Mouse (Mus musculus): ENCODE results near the gene Akna.

Akna gene

DNA sequence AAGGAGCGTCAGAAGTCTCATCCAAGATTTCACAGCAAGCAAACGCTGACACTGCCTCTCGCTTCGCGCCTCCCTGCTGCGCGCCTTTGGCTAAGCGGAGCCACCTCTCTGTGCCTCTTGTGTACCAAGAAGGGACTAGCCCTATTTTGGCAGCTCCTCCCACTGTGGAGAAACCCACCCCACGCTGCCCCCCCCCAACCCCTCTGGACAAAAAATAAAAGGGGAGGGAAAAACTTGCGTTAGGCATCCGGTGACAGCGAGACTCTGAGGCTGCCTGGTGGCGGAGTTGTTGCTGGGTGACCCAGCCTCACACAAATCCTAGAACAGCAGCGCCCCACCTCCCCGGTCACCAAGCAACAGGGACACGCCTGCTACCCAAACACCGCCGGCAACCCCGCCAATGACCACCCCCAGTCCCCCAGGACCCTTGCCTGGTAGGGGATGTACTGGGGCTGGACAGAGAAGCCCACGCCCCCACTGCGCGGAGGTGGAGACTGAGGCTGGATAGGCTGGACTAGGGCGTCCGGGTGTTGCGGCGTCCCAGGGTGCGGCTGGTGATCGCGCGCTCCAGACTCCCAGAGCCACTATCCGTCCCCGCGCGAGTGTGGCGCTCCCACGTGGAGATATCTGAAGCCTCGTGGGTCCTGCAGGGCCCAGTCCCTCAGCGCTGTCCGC is 6.9 kb upstream of the Akna start:
- DNase-seq (ENCODE audit: low spot score in 2 of 2): no peak

DNA sequence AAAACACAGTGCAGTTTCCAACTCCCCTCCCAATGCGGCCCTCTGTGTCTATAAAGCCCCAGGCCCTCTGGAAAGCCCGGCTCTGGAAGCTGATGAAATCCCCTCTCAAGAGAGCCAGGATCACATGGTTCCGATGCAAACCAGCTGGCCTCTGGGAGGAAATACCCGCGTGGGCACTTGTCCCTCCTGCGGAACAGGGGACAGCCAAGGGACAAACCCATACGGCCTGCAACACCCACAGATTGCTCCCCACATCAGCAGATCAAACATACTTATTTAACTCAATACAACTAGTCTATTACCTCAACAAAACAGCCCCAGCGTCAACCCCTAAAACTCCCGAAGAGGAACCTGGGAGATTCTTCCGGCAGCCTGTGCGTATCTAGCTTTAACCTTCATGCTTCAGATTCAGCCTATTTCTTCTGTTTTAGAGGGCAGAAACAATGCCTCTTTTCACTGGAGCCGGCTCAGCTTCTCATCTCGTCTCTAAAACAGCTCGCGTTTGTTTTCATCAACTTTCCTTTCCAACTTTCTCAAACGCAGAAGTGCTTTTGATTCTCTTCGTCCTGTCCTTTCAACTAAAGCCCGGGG is 6.3 kb upstream of the Akna start:
- no peak for DNase-seq (ENCODE audit: low spot score in 2 of 2)

DNA sequence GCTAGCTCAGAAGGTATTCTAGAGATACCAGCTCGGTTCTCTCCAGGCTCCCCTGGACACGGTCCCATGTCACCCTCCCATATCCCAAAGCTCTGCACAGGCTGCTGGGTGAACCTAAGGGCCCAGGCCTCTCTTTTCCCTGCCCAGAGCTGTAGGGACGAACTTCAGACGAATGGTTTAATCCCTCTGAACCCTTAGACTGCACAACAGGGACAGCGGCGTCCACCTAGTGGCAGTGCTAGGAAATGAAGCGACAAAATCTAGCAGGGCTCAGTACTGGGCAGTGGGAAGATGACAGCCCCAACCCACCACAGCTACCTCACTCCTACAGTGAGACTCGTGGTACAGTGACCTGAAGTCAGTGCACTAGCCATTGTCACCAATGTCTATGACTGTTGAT is 5.5 kb upstream of the Akna start:
- DNase-seq (ENCODE audit: low spot score in 2 of 2): peak; percentile 47 to 58

DNA sequence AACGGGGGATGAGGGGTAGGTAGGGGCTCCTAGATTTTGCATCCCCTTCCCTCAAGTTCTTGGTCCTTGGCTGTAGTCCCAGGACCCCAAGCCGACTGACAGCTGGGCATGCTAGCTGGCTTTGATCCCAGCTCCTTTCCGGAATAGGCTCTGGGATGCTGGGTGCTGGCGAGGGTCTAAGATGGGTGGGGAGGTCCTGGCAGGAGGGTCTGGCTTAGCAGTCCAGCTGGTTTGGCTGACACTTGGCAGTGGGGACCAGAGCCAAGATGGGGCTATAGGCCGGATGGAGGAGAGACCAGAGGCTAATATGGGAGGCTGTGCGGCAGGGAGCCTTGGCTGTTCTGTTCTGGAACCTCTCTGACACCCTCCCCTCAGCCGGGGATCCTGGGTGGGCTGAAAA is 5.1 kb upstream of the Akna start:
- DNase-seq (ENCODE audit: low spot score in 2 of 2): no peak

DNA sequence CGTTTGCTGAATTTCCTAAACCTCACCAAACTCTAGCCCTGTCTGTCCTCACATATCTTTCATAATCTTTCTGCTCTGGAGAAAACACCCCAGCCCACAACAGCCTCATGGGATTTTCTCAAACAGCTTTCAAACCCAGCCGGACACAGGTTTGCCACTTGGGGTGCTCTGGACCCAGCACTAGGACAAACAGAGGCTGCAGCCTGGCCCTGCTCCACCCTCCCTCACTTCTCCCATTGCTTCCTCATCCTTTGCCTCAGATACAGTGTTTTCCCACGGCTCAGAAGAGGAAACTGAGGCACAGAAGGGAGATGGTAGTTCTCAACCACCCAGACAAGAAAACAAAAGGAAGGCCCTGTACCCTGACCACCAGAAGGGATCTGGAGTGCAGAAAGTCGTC is 2.5 kb upstream of the Akna start:
- DNase-seq (ENCODE audit: low spot score in 2 of 2): no peak

DNA sequence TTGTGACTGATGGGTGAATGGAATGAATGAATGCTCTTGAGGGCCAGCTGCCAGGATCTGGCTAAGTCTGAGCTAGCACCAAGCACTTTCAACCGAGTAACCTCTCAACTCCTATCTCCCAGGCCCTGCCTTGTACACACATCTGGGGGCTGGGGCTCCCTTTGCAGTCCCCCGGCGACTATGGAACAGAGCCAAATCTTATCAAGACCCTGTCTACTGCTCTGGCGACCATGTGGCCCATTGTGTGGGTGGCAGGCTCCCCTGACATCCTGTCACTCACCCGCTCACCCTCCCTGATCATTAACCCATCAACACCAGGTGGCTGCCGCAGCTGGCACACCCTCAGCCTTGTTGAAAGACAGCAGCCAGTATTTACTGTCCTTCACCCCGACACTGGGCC is 1.9 kb upstream of the Akna start:
- no peak for DNase-seq (ENCODE audit: low spot score in 2 of 2)

DNA sequence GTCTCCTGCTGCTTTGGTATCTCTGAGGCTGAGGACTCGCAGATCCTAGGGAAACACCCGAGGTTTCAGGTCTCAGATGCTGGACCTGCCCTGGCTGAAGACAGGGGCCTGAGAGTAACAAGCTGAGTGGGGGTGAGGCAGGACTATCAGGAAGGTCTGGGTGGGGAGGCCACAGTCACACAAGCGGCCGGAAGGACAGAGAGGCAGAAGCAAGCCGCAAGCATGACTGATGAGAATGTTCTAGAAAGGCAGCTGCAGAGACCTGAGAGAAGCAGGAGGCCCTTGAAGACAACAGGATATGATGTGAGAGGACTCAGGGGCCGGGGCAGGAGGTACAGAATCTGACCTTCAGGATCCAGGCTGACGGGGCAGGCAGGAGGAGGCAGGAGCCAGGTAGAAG is 1.1 kb upstream of the Akna start:
- DNase-seq (ENCODE audit: low spot score in 2 of 2): no peak

DNA sequence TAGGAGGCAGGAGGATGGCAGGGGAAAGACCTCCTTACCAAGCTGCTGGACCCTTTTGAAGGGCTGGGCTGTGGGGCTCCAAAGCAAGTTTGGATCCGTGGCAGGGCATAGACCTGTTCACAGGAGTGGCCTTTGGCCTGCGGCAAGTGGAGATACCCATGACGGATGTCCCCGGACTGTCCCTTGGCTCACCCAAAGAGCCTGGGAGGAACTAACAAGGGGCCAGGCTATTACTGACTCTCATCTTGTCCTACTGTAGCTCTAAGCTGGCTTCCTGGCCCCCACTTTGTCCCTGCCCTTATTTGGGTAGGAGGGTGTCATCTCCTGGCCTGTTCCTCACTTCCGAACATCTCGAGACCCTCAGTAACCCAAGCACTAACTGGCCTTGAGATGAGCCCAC is 596 bp downstream of the Akna start:
- DNase-seq (ENCODE audit: low spot score in 2 of 2): no peak

DNA sequence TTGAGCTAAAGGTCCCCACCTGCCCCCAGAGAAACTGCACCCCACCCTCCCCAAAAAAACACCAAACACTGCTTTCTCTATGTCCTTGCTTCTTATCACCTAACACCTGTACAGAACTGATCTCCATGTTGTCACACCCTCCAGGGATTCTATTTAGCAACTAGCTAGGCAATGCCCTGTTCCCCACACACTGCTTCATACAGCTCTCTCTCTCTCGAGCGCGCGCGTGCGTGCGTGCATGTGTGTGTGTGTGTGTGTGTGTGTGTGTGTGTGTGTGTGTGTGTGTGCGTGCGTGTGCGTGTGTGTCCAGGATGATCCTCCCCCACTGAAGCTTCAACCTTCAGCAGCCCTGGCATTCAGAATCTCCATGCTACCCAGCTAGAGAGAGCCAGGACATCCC is 1.1 kb downstream of the Akna start:
- DNase-seq (ENCODE audit: low spot score in 2 of 2): no peak

DNA sequence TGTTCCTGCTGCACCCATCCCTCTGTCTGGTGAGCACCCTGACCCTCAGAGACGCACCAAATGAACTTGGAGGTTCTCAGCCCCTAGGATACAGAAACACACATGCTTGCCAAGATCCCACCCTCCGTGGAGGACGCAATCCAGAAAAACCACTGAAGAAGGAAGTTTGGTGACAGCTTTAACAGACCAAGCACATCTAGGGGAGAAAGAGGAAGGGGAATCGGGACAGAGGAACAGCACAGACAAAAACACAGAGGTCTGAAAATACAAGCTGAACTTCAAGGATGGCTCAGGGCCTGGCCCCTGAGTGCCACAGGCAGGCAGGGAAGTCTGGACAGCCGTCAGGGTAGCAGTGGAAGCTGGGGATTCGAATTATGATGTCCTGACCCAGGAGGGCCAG is 1.5 kb downstream of the Akna start:
- DNase-seq (ENCODE audit: low spot score in 2 of 2): no peak

DNA sequence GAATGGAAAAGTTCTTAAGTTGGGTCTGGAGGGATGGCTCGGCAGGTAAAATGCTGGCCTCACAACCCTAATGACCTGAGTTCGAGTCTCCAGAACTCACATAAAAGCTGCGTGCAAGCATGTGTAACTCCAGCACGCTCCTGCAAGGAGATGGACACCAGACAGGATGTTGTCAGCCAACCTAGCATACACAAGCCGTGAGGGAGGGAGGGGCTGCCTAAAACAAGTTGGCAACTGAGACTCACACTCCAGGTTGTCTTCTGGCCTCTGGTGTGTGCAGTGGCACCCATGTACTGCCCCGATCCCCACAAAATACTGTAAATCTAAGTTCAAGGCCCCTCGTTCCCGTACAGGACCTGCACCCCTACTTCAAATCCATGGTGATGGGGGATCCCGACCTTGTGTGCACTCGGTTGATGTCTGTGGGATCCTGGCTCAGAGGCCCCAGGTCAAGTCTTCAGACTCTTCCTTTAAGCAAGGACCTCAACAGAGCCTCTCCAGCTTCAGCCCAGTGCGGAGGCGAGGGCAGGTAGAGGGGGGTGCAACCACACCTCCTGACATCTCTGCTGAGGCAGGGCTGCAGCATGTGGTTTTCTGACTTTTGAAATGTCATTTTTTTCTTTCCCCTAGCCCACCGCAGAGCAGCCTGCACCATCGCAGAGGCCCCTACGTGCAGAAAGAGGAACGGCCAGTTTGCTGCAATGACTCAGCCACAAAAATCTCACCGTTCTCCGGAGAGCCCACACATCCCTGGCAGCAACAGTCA is 2.4 kb downstream of the Akna start:
- no peak for DNase-seq (ENCODE audit: low spot score in 2 of 2)

DNA sequence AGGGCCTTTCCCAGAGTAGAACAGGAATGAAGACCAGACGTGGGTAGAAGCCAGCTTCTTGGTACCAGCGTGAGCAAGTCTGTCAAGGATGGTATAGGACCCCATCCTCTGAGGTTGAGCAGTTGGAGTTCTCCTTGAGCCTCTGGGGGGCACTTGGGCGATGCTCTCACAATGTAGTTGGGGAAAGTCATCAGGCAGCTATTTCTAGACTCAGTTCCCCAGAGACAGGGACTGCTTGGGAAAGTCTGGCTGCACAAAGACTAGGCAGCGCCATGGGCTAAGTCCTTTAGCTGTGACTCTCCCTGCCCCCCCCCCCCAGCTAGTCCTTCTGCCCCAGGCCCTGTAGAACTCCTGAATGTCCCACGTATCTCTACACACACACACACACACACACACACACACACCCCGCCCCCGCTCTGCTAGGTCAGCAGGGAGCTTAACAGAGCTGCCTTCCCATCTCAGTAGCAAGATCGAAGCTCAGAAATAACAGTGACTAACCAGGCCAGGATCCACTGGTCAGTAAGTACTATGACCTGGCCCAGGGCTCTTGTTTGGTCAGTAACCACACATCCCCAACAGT is 3.4 kb downstream of the Akna start:
- DNase-seq (ENCODE audit: low spot score in 2 of 2): no peak

DNA sequence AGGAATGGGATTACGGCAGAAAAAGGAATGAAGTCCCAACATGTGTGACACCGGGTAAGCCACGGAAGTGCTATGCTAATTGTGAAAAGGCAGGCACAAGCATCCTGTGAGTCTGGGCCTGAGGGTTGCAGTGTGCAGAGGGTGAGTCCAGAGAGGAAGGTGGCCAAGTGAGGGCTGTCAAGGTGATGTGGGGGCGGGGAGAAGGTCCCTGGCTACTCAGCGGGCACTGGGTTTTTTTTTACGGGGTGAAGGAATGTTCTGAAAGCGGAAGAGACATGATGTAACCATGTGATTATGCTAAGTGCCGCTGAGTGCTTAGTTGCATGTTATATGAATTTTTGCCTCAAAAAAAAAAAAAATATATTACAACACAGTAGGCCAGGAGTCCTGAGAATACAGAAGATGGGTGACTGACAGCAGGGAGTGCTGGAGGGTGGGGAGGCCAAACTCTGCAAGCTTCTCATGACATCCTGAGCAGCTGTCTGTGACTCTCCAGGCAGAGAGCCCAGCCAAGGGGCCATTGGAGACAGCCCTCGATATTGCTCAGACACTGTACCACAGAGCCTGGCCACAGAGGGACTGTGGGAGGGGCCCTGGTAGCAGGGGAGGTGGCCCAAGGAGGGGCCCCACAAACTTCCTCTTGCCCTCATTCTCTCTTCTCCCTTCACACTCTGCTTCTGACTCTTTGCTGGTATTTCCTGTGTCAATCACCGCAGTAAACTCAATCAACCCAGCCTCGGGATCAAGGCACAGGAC is 4.1 kb downstream of the Akna start:
- no peak for DNase-seq (ENCODE audit: low spot score in 2 of 2)

DNA sequence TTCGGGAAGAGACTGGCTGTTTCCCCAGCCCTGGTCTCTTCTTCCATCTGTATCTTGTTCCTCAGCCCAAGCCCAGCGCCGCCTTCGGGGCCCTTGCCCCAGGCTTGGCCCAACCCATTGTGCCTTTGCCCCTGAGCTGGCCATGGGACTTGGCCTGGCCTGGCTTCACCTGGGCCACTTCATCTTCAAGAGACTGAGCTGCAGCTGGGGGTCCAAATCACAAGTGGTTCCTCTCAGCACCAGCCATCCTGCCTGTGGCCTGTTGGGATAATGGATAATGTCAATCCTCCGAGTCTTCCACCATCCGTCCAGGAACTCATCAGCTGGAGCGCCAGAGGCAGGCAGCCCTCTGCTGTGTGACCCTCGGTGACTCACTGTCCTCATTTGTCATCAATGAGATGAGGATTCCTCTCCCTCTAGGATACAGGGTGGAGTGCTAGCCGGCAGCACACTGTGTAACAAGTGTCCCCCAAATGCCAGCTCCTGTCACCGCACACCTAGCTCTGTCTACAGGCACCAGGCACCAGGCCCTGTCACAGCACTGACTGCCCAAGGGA is 5.1 kb downstream of the Akna start:
- no peak for DNase-seq (ENCODE audit: low spot score in 2 of 2)

DNA sequence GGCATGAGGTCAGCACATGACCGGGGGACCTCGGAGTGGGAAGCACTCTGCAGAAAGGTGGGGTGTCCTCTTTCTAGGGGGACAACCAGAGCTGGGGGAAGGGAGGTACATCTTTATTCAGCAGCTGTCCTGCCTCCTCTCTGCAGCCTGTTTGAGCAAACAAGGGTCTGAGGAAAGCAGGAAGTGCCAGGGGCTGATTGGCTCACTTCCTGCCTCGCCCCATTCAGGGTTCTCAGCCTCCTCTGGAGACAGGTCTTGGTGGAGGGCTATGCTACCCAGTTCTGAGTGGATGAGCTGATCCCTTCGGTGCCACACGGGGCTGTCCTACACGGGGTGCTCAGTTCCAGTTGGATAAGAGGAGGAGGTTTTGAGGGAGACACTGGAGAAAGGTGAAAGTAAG is 11.8 kb downstream of the Akna start:
- DNase-seq (ENCODE audit: low spot score in 2 of 2): no peak

DNA sequence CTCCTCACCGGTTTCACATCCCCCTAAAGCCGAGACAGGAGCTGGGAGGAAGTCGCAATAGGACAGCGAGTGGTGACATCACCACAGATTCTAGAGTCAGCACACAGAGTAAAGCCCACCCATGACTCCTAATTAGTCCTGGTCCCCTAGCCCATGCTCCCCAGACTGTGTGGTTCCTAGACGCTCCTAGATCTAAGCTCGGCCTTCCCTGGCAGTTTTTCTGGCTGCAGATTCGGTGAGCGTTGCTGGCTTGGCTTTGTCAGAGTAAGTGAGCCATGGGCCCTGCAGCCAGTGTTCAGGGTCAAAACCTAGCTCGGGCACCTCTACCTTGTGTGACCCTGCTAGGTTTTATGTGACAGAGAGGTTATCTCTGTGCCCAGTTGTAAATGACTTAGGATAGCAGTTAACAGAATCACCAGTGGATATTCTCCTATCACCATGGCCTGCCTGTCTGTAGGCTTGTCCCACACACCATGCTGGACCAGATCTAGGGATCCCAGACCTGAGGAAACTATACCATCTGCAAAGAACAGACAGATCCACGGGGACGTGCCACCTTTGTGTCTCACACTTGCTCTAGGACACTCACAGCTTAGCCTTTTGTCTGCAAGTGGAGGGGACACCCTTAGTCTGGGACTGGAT is 13.1 kb downstream of the Akna start:
- DNase-seq (ENCODE audit: low spot score in 2 of 2): no peak

DNA sequence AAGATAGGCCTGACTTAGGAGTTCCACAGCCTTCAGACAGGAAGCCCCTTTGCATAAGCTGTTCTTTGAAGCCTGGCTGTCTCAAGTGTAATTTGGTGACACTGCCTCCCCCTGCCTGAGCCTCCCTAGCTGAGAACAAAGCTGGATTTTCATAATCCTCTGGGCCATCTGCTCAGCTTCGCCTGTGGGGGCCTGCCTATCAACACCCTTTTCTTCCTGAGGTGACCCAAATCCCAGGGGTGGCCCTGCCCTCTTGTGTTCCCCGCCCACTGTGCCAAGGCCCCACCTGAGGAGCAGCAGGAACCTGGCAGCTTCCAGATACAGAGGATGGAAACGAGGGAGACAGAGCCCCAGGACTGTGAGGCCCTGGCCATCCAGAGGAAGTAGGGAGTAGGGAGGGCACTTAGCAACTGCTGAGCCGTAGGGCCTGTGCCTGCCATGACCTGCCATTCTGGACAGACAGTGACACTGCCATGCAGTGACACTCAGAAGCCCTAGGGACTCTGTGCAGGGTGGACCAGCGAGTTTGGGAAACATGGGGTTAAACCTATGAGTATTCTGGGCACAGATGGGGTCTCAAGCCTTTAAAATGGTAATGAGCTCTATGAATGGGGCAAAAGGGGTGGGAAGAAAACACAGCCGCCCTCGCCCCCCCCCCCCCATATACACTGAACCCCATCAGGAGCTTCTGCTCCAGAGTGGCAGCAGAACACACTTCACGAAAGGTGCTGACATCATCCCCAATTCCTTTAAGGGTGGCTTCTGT is 13.8 kb downstream of the Akna start:
- DNase-seq (ENCODE audit: low spot score in 2 of 2): no peak

DNA sequence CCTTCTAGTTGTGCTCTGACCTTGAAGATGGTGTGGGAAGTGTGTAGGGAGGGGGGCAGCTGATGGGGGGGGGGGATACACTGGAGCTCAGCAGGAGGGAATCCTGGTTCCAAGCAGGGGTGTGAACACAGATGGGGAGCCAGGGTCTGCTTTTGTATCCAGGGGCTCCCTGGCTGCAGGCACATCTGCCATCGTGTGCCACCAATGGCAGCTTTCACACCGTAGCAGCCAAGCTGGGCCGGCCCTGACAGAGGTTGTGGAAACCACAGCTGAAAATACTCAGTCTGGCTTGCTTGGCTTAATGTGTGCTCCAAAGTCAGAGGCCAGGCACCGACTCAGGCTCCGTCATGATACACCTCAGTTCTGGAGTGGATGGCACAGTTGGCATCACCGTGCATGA is 15.1 kb downstream of the Akna start:
- no peak for DNase-seq (ENCODE audit: low spot score in 2 of 2)

DNA sequence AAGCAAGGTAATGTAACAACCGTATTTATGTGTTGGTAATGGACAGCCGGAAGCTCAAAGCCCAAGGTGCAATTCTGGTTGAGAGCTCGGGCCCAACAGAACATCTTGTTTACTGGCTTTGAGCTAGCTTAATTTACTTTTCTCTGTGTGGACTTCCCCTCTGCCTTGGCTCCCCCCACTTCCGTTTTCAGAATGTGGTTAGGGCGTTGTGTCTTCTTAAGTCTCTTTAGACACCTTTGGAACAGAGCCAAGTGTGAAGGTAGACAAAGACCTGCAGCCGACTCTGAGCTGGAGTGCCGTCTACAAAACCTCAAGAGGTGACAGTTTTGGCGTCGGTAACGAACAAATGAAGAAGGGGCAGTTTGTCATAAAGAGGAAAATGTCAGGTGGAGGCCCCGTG is 17.4 kb downstream of the Akna start:
- no peak for DNase-seq (ENCODE audit: low spot score in 2 of 2)

DNA sequence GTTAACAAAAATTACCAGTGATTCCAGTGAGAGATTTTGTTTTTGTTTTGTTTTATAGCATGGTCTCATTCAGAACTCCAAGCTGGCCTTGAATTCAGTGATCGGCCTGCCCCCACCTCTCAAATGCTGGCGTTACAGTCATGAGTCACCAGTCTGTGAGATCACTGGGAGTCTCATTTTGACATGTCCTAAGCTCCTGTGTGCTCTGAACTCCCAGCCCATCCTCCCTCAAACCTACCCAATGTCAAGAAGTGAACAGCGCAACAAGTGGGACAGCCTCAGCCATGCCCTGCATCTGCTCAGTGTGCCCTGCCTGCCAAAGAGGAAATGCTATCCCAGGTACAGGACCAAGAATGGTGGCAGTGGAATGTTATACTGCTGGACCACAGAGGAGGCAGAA is 17.9 kb downstream of the Akna start:
- DNase-seq (ENCODE audit: low spot score in 2 of 2): no peak

DNA sequence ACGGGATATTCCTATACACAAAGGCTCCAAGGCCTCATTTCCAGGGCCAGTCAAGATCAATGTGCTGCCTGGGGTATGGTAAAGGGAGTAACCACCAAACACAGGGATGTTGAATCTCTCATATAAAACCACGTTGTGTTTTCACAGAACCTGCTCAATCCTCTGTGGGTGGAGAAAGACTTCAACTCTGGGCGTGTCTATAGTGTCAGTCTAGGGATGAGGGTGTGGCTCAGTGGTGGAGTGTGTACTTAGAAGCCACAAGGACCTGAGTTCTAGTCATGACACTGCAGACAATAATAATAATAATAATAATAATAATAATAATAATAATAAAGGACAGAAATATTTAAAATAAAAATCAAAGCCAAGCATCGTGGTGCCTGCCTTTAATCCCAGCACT is 18.9 kb downstream of the Akna start:
- no peak for DNase-seq (ENCODE audit: low spot score in 2 of 2)
